Mouse (Mus musculus) spleen, embryonic (tissue): ENCODE data around the gene Gm3317.
"Not testable (repeated sequence)": the region's sequence is repeated elsewhere in the genome, so short reads cannot be mapped to it uniquely, and the experiment has no call there.

Experiments used
- CTCF ChIA-PET: fragments of 350-600 bp; sonication (Branson Sonifier 250); formaldehyde crosslinking; loops from one replicate; lab custom pipeline; 2022; lab: Charles Lee

The Gm3317 gene

GRCm38 (mm10) chr14:5164235-5164634, at the start of gene Gm3317:
Gene Gm3317 (plus strand): TSS chr14:5164535.
- CTCF ChIA-PET: not testable (repeated sequence)

- CTCF ChIA-PET: not testable (repeated sequence)
These were observed 33.1 kb upstream of the Gm3317 start, which contains the start of gene Gm8279 for GRCm38 (mm10) chr14:5131219-5131618. Gene Gm8279 (plus strand): TSS chr14:5131519.

GRCm38 (mm10) chr14:5185493-5185892, 21.2 kb downstream of the Gm3317 start, which contains the start of gene Gm8271:
Gene Gm8271 (plus strand): TSS chr14:5185793.
- CTCF ChIA-PET: not testable (repeated sequence)
